Mouse (Mus musculus): ENCODE measurements around the gene Smgc. TPM values are rescaled to one million over a fixed set of nuclear protein-coding genes. Genes with fewer than 3 reads are reported as not detected.
"Not testable (repeated sequence)": the region's sequence is repeated elsewhere in the genome, so short reads cannot be mapped to it uniquely, and the experiment has no call there.

Gene Smgc
- not detected in 2 replicates for polyA plus RNA-seq (2016; fragmentation: Nextera tagmentation; extraction: Ambion mirVana)

- WGBS, result 91% methylated on average over 7 of the region's 7 CpGs
- no peak within 1 kb of the TSS for H3K4me3 ChIP-seq
- H3K4me2 ChIP-seq (replicated peaks), result no peak within 1 kb of the TSS
- no peak within 1 kb of the TSS for H3K9ac ChIP-seq
- no peak for ATAC-seq (ENCODE audit: low FRiP score, low read depth)
- H3K27me3 ChIP-seq (replicated peaks), result no peaks in the 10 kb centered on the region
- no peaks in the 10 kb centered on the region for H3K9me3 ChIP-seq
- H3K36me3 ChIP-seq, result no peaks in the 10 kb centered on the region
- no peaks in the 10 kb centered on the region for H3K4me1 ChIP-seq
- H3K27ac ChIP-seq, result no peak within 1 kb of the TSS
Measured at GRCm38 (mm10) chr15:91837965-91838364, at the start of gene Smgc. TSS of gene Smgc (plus strand) at chr15:91838265.

GRCm38 (mm10) chr15:91788338-91788737 lies 49.7 kb upstream of the Smgc start:
- H3K9me3 ChIP-seq, result no peaks in the 10 kb centered on the region

DNA sequence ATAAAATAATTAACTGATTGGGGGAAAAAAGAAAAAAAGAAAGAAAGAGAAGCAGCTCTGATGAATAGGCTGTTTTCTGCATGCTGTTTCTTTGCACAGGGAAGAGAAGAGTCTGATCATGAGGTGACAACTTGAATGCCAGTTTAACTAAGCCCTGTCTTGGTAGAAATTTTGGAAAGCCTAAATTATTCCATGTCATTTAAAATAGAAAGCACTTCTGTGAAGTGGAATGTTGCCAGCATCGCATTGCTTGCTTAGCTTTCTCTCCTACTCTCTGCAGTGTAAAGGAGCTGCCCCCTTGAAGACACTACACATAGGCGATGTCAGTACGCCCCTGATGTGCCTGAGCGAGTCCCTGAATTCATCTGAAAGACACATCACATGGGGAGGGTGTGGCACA lies 31.6 kb upstream of the Smgc start:
- Histone ChIP-seq H3K4me1 (no peaks in the 10 kb centered on the region), H3K4me2 (replicated peaks) (no peak overlapping the region), H3K27me3 (replicated peaks) (no peaks in the 10 kb centered on the region), H3K9ac (no peak overlapping the region), H3K27ac (no peak overlapping the region), H3K36me3 (no peaks in the 10 kb centered on the region), H3K4me3 (no peak overlapping the region), H3K9me3 (no peaks in the 10 kb centered on the region)
- WGBS, result 86% methylated on average over 4 of the region's 4 CpGs
- no peak for ATAC-seq (ENCODE audit: low FRiP score, low read depth)

More at GRCm38 (mm10) chr15:91788338-91788737, 49.7 kb upstream of the Smgc start:
- Histone ChIP-seq H3K36me3 (no peaks in the 10 kb centered on the region), H3K4me3 (no peak overlapping the region), H3K4me1 (no peaks in the 10 kb centered on the region), H3K27me3 (replicated peaks) (no peaks in the 10 kb centered on the region), H3K9ac (no peak overlapping the region), H3K27ac (no peak overlapping the region), H3K4me2 (replicated peaks) (no peak overlapping the region)
- ATAC-seq (ENCODE audit: low FRiP score, low read depth), result no peak
- 92% methylated on average over 11 of the region's 11 CpGs for WGBS

- Histone ChIP-seq H3K4me3 (no peak overlapping the region), H3K27ac (no peak overlapping the region), H3K36me3 (no peaks in the 10 kb centered on the region), H3K4me2 (replicated peaks) (no peak overlapping the region), H3K9ac (no peak overlapping the region), H3K9me3 (no peaks in the 10 kb centered on the region), H3K4me1 (no peaks in the 10 kb centered on the region), H3K27me3 (replicated peaks) (no peaks in the 10 kb centered on the region)
- WGBS, result 81% methylated on average over 6 of the region's 6 CpGs
- ATAC-seq (ENCODE audit: low FRiP score, low read depth), result no peak
Measured at GRCm38 (mm10) chr15:91835319-91835718, 2.7 kb upstream of the Smgc start.

DNA sequence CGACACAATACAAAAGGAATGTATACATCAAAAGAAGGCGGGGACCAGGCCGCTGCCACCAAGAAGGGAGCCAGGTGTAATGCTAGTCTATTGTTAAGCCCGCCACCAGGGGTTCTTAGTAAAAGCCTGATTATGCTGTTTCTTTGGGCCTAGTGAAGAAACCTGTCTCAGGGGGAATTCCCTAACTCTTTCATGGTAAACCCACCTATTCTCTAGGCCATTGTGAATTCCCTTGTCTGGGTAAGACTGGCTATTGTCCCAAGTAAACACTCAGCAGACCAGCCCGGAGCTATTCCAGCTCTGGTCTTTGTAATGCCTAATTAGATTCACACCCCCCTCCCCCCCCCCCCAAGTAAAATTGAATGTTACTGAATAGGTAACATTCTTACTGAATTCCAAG lies 26.1 kb downstream of the Smgc start:
- not testable (repeated sequence) for H3K27ac ChIP-seq; H3K9me3 ChIP-seq; H3K4me1 ChIP-seq; H3K9ac ChIP-seq; H3K4me2 ChIP-seq (replicated peaks); H3K4me3 ChIP-seq; H3K27me3 ChIP-seq (replicated peaks); H3K36me3 ChIP-seq; ATAC-seq (ENCODE audit: low FRiP score, low read depth)
- WGBS, result 13% methylated on average over 5 of the region's 5 CpGs

DNA sequence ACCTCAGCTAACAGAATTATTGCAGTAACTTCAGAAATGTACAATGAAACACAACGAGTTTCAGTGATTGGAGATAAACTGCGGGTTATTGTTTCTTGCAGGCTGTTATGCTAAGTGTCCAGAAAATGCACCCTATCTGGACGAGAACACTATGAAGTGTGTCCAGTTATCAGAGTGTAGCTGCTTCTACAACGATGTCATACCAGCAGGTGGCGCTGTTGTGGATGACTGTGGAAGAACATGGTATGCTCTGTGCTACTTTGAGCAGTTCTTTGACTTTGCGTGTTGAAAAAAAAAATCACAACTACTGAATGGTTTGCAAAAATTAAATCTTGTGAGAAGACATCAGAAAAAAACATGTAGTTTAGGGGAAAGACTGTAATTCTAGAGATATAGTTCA lies 62.2 kb downstream of the Smgc start:
- Histone ChIP-seq H3K9ac (no peak overlapping the region), H3K4me2 (replicated peaks) (no peak overlapping the region), H3K27ac (no peak overlapping the region), H3K9me3 (no peaks in the 10 kb centered on the region), H3K36me3 (no peaks in the 10 kb centered on the region), H3K27me3 (replicated peaks) (no peaks in the 10 kb centered on the region), H3K4me3 (no peak overlapping the region), H3K4me1 (no peaks in the 10 kb centered on the region)
- no peak for ATAC-seq (ENCODE audit: low FRiP score, low read depth)
- 69% methylated on average over 6 of the region's 6 CpGs for WGBS

GRCm38 (mm10) chr15:91907046-91907445 lies 69.0 kb downstream of the Smgc start:
- not testable (repeated sequence) for H3K4me2 ChIP-seq (replicated peaks); H3K4me1 ChIP-seq; H3K9ac ChIP-seq; H3K27me3 ChIP-seq (replicated peaks); ATAC-seq (ENCODE audit: low FRiP score, low read depth); H3K9me3 ChIP-seq; H3K36me3 ChIP-seq; H3K4me3 ChIP-seq; H3K27ac ChIP-seq
- WGBS, result 100% methylated on average over 1 of the region's 11 CpGs

Other genes with a start within 250 kb of the Smgc start
- 2.4 TPM in 2 replicates for gene Lrrk2, start 165.1 kb upstream of the Smgc start, polyA plus RNA-seq (2016; fragmentation: Nextera tagmentation; extraction: Ambion mirVana)
- gene Cntn1, start 212.9 kb downstream of the Smgc start, polyA plus RNA-seq (2016; fragmentation: Nextera tagmentation; extraction: Ambion mirVana), result 15.0 and 17.9 TPM in 2 replicates